Mouse (Mus musculus): ENCODE measurements around the gene Card9. TPM values are rescaled to one million over a fixed set of nuclear protein-coding genes. Genes with fewer than 3 reads are reported as not detected.

Gene Card9
- polyA plus RNA-seq, 1 experiment from 2014 or later: 1.1 TPM

- 25% methylated on average over 13 of the region's 13 CpGs for WGBS
- TF ChIP-seq CTCF (IDR thresholded peaks at IDR 0.05; ENCODE audit: low read depth): no peak
- H3K4me2 ChIP-seq (ENCODE audit: low read length): peak overlapping the region; percentile 80
- DNase-seq (ENCODE audit: low spot score) (peak; percentile 91), ATAC-seq (replicated peaks; ENCODE audit: low FRiP score, low read depth) (peak; percentile 33; the same call in 1 of the 2 replicates)
- no peaks in the 10 kb centered on the region for H3K9me3 ChIP-seq (replicated peaks; ENCODE audit: low read length)
- peak overlapping the region; percentile 73 for H3K4me3 ChIP-seq (replicated peaks; ENCODE audit: low read depth, low read length)
- no peaks in the 10 kb centered on the region for H3K27me3 ChIP-seq (ENCODE audit: insufficient read depth, low read length)
- peak overlapping the region; percentile 79; the same call in 1 of the 2 replicates for H3K9ac ChIP-seq (ENCODE audit: low read depth, low read length)
- 0 out of 2 replicates have a peak, but pooled peaks cover 19% of the 10 kb centered on the region for H3K4me1 ChIP-seq (replicated peaks; ENCODE audit: insufficient read depth, low read length)
- H3K36me3 ChIP-seq (ENCODE audit: insufficient read depth, low read length): no peaks in the 10 kb centered on the region
- peak overlapping the region; percentile 89 for H3K27ac ChIP-seq
These were observed 46.2 kb downstream of the Card9 start for GRCm38 (mm10) chr2:26314281-26315071.

GRCm38 (mm10) chr2:26313394-26313793, 47.3 kb downstream of the Card9 start:
- H3K4me2 ChIP-seq (ENCODE audit: low read length): no peak overlapping the region
- DNase-seq (ENCODE audit: low spot score) (no peak), ATAC-seq (replicated peaks; ENCODE audit: low FRiP score, low read depth) (no peak)
- no peak overlapping the region for H3K9ac ChIP-seq (ENCODE audit: low read depth, low read length)
- H3K9me3 ChIP-seq (replicated peaks; ENCODE audit: low read length): no peaks in the 10 kb centered on the region
- H3K4me3 ChIP-seq (replicated peaks; ENCODE audit: low read depth, low read length): no peak overlapping the region
- H3K27ac ChIP-seq: peak overlapping the region; percentile 89; the same call in 1 of the 2 replicates
- 0 out of 2 replicates have a peak, but pooled peaks cover 21% of the 10 kb centered on the region for H3K4me1 ChIP-seq (replicated peaks; ENCODE audit: insufficient read depth, low read length)
- H3K27me3 ChIP-seq (ENCODE audit: insufficient read depth, low read length): no peaks in the 10 kb centered on the region
- H3K36me3 ChIP-seq (ENCODE audit: insufficient read depth, low read length): no peaks in the 10 kb centered on the region
- 94% methylated on average over 1 of the region's 1 CpGs for WGBS
- TF ChIP-seq CTCF (IDR thresholded peaks at IDR 0.05; ENCODE audit: low read depth): no peak

- no peak for DNase-seq (ENCODE audit: low spot score)
- 0 out of 2 replicates have a peak, but pooled peaks cover 21% of the 10 kb centered on the region for H3K4me1 ChIP-seq (replicated peaks; ENCODE audit: insufficient read depth, low read length)
These were observed 47.9 kb downstream of the Card9 start for GRCm38 (mm10) chr2:26312812-26313211.

GRCm38 (mm10) chr2:26311936-26312335, 48.8 kb downstream of the Card9 start:
- H3K9me3 ChIP-seq (replicated peaks; ENCODE audit: low read length): no peaks in the 10 kb centered on the region
- no peak overlapping the region for H3K27ac ChIP-seq
- no peaks in the 10 kb centered on the region for H3K36me3 ChIP-seq (ENCODE audit: insufficient read depth, low read length)
- no peaks in the 10 kb centered on the region for H3K27me3 ChIP-seq (ENCODE audit: insufficient read depth, low read length)
- no peak overlapping the region for H3K9ac ChIP-seq (ENCODE audit: low read depth, low read length)
- no peak overlapping the region for H3K4me3 ChIP-seq (replicated peaks; ENCODE audit: low read depth, low read length)
- H3K4me2 ChIP-seq (ENCODE audit: low read length): no peak overlapping the region
- DNase-seq (ENCODE audit: low spot score) (no peak), ATAC-seq (replicated peaks; ENCODE audit: low FRiP score, low read depth) (no peak)
- 0 out of 2 replicates have a peak, but pooled peaks cover 21% of the 10 kb centered on the region for H3K4me1 ChIP-seq (replicated peaks; ENCODE audit: insufficient read depth, low read length)
- 66% methylated on average over 5 of the region's 5 CpGs for WGBS
- TF ChIP-seq CTCF (IDR thresholded peaks at IDR 0.05; ENCODE audit: low read depth): no peak

More at GRCm38 (mm10) chr2:26312812-26313211, 47.9 kb downstream of the Card9 start:
- Histone ChIP-seq H3K9me3 (replicated peaks; ENCODE audit: low read length) (no peaks in the 10 kb centered on the region), H3K36me3 (ENCODE audit: insufficient read depth, low read length) (no peaks in the 10 kb centered on the region), H3K27me3 (ENCODE audit: insufficient read depth, low read length) (no peaks in the 10 kb centered on the region), H3K9ac (ENCODE audit: low read depth, low read length) (no peak overlapping the region), H3K4me3 (replicated peaks; ENCODE audit: low read depth, low read length) (no peak overlapping the region), H3K4me2 (ENCODE audit: low read length) (no peak overlapping the region), H3K27ac (no peak overlapping the region)
- 60% methylated on average over 2 of the region's 2 CpGs for WGBS
- TF ChIP-seq CTCF (IDR thresholded peaks at IDR 0.05; ENCODE audit: low read depth): peak; percentile 62
- no peak for ATAC-seq (replicated peaks; ENCODE audit: low FRiP score, low read depth)

- Histone ChIP-seq H3K4me3 (replicated peaks; ENCODE audit: low read depth, low read length) (no peak overlapping the region), H3K4me2 (ENCODE audit: low read length) (no peak overlapping the region), H3K36me3 (ENCODE audit: insufficient read depth, low read length) (no peaks in the 10 kb centered on the region), H3K9ac (ENCODE audit: low read depth, low read length) (no peak overlapping the region), H3K27me3 (ENCODE audit: insufficient read depth, low read length) (no peaks in the 10 kb centered on the region), H3K9me3 (replicated peaks; ENCODE audit: low read length) (no peaks in the 10 kb centered on the region), H3K27ac (peak overlapping the region; percentile 78), H3K4me1 (replicated peaks; ENCODE audit: insufficient read depth, low read length) (0 out of 2 replicates have a peak, but pooled peaks cover 9% of the 10 kb centered on the region)
- 19% methylated on average over 10 of the region's 10 CpGs for WGBS
- TF ChIP-seq CTCF (IDR thresholded peaks at IDR 0.05; ENCODE audit: low read depth): no peak
- ATAC-seq (replicated peaks; ENCODE audit: low FRiP score, low read depth) (peak; percentile 72), DNase-seq (ENCODE audit: low spot score) (peak; percentile 92)
These were observed 51.0 kb downstream of the Card9 start for GRCm38 (mm10) chr2:26309739-26310138.

GRCm38 (mm10) chr2:26306702-26307101, 54.0 kb downstream of the Card9 start:
- H3K27me3 ChIP-seq (ENCODE audit: insufficient read depth, low read length): no peaks in the 10 kb centered on the region
- 0 out of 2 replicates have a peak, but pooled peaks cover 6% of the 10 kb centered on the region for H3K4me1 ChIP-seq (replicated peaks; ENCODE audit: insufficient read depth, low read length)
- no peaks in the 10 kb centered on the region for H3K36me3 ChIP-seq (ENCODE audit: insufficient read depth, low read length)
- no peak overlapping the region for H3K27ac ChIP-seq
- no peak overlapping the region for H3K4me2 ChIP-seq (ENCODE audit: low read length)
- no peak for DNase-seq (ENCODE audit: low spot score)
- WGBS: 82% methylated on average over 3 of the region's 3 CpGs
- ATAC-seq (replicated peaks; ENCODE audit: low FRiP score, low read depth): no peak
- TF ChIP-seq CTCF (IDR thresholded peaks at IDR 0.05; ENCODE audit: low read depth): no peak
- H3K4me3 ChIP-seq (replicated peaks; ENCODE audit: low read depth, low read length): no peak overlapping the region
- H3K9me3 ChIP-seq (replicated peaks; ENCODE audit: low read length): no peaks in the 10 kb centered on the region
- H3K9ac ChIP-seq (ENCODE audit: low read depth, low read length): no peak overlapping the region
